Mouse (Mus musculus) cerebellum, adult 2 months (tissue): ENCODE results near the gene Sox1.

ENCODE experiments used
- CTCF ChIP-seq: fragments of 200-500 bp; IDR thresholded peaks from 2 replicates; pipeline ENCODE4 v1.5.1; 2011; ENCODE audit warnings: low read depth, mild to moderate bottlenecking, control low read depth, low read length, moderate library complexity, borderline replicate concordance; ENCODE audit not compliant: insufficient read depth
- POLR2A ChIP-seq: fragments of 200-500 bp; IDR thresholded peaks from 2 replicates; pipeline ENCODE4 v1.6.1; 2011; ENCODE audit warnings: low read length, control low read depth, borderline replicate concordance; ENCODE audit not compliant: insufficient read depth

DNA sequence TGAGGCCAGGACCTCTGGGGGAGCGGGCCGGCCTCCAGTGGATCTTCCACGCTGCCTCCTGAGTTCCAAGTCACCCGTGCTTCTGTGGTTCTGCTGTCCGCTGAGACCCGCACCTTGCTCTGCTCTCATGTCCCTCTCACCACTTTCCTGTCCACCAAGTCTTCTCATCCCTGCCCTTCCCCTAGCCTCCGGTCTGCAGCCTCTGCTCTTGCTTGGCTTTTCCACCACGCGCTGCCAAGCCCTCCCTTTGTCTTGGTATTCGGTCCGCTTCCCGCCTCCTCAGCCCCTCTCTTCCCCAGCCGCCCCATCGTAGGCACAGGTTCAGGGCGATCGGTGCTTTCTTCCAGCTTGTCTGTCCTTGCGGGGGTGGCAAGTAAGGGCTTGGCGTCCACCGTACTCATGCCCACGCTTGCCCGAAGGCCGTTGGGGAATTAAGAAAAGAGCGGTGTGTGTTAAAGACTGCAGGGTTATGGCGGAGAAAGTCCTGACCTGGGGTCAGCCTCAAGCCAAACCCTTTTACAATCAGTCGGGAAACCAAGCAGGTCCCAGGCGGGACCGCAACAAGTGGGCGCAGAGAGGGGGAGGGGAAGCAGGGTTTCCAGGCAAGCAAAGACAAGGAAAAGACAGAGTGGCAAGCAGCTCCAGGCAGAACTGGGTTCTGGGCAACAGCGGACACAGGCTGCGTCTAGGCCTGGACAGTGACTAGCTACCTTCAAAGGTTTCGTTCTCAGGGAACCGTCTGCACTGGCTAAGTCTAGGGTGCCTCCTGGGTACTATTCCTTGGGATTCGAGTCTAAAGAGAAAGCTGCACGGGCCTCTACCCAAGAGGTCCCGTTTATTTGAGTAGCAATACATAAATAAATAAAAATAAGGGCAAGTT, 6.5 kb downstream of the Sox1 start:
- TF ChIP-seq POLR2A (no peak), CTCF (no peak)
